Mouse (Mus musculus): ENCODE measurements around the gene Pnp2. TPM values are rescaled to one million over a fixed set of nuclear protein-coding genes. Genes with fewer than 3 reads are reported as not detected.
A peak's percentile ranks its signal among the peaks of the same experiment; 100 is the strongest.
"Not testable (repeated sequence)": the region's sequence is repeated elsewhere in the genome, so short reads cannot be mapped to it uniquely, and the experiment has no call there.

The Pnp2 gene
- 0.79 and 0.82 TPM in 2 replicates for polyA plus RNA-seq (2015; fragmentation: Nextera tagmentation; extraction: Ambion mirVana)

DNA sequence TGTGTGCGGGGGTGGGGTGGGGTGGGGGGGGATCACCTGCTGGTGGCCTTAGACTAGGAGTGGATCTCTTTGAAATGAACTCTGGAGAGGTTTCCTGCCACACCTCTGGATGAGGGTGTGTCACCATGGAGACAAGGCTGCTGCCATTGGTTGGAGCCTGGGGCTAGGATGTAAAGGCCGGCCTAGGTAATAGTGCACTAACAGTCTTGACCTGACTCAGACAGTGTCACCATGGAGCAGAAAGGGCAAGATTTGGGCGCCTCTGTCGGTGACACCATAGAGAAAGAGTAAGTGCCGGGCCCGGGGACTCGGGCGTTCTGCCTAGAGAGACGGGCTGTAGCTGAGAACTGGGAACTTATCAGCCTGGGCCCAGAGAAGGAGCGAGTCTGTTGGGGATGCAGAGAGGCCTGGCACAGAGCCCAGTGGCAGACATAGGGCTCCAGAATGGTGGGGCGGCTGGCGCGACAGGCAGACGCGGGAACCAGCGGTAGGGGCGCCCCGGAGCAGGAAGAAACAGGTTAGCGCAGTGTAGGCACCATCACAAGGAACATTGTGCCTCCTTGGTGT lies at the start of gene Pnp2:
Pnp2 (plus strand) TSS at position 51 of the 567 bp plus-strand sequence.
- H3K4me3 ChIP-seq; H3K27me3 ChIP-seq; H3K4me1 ChIP-seq (replicated peaks); H3K36me3 ChIP-seq; H3K9ac ChIP-seq; H3K9me3 ChIP-seq; H3K27ac ChIP-seq (replicated peaks): not testable (repeated sequence)
- peak within 1 kb of the TSS; percentile 41 for H3K4me2 ChIP-seq
- ATAC-seq (ENCODE audit: low FRiP score, low read depth): peak; percentile 91
- WGBS: 7% methylated on average over 19 of the region's 19 CpGs

DNA sequence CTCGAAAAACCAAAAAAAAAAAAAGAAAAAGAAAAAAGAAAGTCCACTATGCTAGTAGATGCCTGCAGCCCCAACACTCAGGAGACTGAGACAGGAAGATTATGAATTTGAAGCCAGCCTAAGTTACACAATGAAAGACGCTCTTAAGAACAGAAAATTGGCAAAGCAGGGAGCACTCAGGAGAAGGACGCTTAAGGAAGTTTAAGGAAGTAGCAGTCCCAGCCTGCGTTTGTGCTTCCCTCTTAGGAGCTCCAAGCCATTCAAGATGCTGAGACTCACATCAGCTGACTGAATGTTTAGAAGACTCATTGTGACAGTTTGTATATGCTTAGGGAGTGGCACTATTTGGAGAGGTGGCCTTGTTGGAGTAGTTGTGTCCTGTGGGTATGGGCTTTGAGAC lies 47.7 kb upstream of the Pnp2 start:
- Histone ChIP-seq H3K9me3 (no peaks in the 10 kb centered on the region), H3K9ac (no peak overlapping the region)

DNA sequence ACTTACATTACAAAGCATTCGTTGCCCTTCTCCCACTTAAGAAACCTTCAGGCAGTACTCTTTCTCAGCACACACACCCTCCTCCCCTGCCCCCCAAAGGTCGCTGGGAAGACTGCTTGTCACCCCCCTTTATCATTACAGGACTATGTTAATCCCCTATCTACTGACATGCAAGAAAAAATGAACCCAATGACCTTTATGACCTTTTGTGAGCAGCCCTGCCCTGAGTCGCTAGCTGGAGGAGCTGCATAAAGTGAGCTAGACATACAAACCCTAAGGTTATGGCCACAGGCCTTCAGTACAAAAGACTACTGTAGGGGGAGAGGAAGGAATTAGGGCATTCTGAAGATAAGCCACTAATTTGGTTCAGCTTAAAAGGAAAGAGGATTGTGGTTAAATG lies 44.4 kb upstream of the Pnp2 start:
- 66% methylated on average over 3 of the region's 3 CpGs for WGBS

More for the DNA sequence above, 47.7 kb upstream of the Pnp2 start:
- ATAC-seq (ENCODE audit: low FRiP score, low read depth): no peak
- Histone ChIP-seq H3K27ac (replicated peaks) (no peak overlapping the region), H3K36me3 (peaks cover 15% of the 10 kb centered on the region), H3K4me2 (no peak overlapping the region), H3K27me3 (no peaks in the 10 kb centered on the region), H3K4me3 (no peak overlapping the region), H3K4me1 (replicated peaks) (peaks cover 8% of the 10 kb centered on the region)
- 82% methylated on average over 4 of the region's 4 CpGs for whole genome bisulfite sequencing

DNA sequence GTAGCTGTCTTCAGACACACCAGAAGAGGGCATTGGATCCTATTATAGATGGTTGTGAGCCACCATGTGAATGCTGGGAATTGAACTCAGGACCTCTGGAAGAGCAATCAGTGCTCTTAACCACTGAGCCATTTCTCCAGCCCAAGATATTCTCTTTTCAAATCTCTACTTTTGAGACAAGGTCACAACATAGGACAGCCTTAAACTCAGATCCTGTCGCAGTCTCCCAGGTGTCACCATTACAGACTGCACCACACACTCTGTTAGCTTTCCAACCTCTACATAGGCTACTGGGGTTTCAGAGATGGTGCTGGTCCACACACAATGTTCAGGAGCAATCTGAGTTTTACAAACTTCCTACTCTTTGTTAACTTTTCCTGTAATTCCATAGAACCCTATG lies 32.4 kb upstream of the Pnp2 start:
- not testable (repeated sequence) for H3K27me3 ChIP-seq; ATAC-seq (ENCODE audit: low FRiP score, low read depth); H3K9me3 ChIP-seq
- Histone ChIP-seq H3K4me3 (peak overlapping the region; percentile 83), H3K27ac (replicated peaks) (peak overlapping the region; percentile 91; the same call in 1 of the 2 replicates), H3K36me3 (peaks cover 27% of the 10 kb centered on the region), H3K4me1 (replicated peaks) (peaks cover 34% of the 10 kb centered on the region), H3K4me2 (peak overlapping the region; percentile 81), H3K9ac (peak overlapping the region; percentile 75; the same call in 1 of the 2 replicates)
- WGBS: 83% methylated on average over 1 of the region's 1 CpGs

More for the DNA sequence above, 44.4 kb upstream of the Pnp2 start:
- ATAC-seq (ENCODE audit: low FRiP score, low read depth): no peak
- no peaks in the 10 kb centered on the region for H3K4me1 ChIP-seq (replicated peaks)
- H3K4me3 ChIP-seq: no peak overlapping the region
- no peak overlapping the region for H3K4me2 ChIP-seq
- H3K27me3 ChIP-seq: no peaks in the 10 kb centered on the region
- no peaks in the 10 kb centered on the region for H3K9me3 ChIP-seq
- no peak overlapping the region for H3K27ac ChIP-seq (replicated peaks)
- no peak overlapping the region for H3K9ac ChIP-seq
- H3K36me3 ChIP-seq: peaks cover 38% of the 10 kb centered on the region

DNA sequence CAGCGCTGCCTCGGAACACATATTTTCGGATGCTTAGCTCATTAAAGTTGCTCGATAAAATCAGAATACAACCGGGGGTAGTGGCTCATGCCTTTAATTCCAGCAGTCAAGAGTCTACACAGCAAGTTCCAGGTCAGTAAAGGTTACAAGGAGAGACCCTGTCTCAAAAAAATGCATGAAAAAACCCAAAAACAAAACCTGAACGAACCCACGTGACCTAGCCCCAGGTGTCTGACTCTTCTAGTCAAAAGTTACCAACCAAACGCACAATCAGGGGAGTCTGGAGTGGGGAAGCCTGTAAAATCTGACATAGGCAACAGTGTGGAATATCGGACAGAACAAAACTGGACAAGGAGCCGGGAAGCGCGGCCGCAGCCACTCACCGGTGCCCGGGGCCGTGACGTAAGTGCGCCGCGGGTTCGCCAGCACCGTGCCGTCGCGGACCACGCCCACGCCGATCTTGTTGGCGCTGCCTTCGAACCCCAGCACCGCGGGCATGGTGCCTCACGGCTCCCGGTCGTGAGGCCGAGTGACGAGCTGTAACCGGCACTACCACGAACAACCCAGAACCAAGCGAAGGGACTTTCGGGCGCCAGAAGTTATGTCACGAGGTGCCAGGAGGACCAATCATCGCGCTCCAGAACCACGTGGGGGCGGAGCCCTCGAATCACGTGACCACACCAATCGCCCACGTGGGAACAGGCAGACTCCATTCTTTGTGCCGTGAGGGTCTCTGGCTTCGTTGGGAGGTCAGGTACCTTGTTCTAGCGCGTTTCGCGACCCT lies 31.3 kb upstream of the Pnp2 start, which contains the start of the genes Osgep and Apex1:
Osgep (minus strand) TSS at position 613 of the 784 bp plus-strand sequence.
Apex1 (plus strand) TSS at position 688 of the 784 bp plus-strand sequence.
- Histone ChIP-seq H3K4me2 (peak within 1 kb of the TSS; percentile 81), H3K36me3 (peaks cover 30% of the 10 kb centered on the region), H3K4me1 (replicated peaks) (peaks cover 41% of the 10 kb centered on the region), H3K9ac (peak within 1 kb of the TSS; percentile 75), H3K27me3 (no peaks in the 10 kb centered on the region), H3K4me3 (peak within 1 kb of the TSS; percentile 83), H3K27ac (replicated peaks) (peak within 1 kb of the TSS; percentile 91), H3K9me3 (no peaks in the 10 kb centered on the region)
- WGBS: under 1% methylated on average over 57 of the region's 57 CpGs
- ATAC-seq (ENCODE audit: low FRiP score, low read depth): peak; percentile 96

DNA sequence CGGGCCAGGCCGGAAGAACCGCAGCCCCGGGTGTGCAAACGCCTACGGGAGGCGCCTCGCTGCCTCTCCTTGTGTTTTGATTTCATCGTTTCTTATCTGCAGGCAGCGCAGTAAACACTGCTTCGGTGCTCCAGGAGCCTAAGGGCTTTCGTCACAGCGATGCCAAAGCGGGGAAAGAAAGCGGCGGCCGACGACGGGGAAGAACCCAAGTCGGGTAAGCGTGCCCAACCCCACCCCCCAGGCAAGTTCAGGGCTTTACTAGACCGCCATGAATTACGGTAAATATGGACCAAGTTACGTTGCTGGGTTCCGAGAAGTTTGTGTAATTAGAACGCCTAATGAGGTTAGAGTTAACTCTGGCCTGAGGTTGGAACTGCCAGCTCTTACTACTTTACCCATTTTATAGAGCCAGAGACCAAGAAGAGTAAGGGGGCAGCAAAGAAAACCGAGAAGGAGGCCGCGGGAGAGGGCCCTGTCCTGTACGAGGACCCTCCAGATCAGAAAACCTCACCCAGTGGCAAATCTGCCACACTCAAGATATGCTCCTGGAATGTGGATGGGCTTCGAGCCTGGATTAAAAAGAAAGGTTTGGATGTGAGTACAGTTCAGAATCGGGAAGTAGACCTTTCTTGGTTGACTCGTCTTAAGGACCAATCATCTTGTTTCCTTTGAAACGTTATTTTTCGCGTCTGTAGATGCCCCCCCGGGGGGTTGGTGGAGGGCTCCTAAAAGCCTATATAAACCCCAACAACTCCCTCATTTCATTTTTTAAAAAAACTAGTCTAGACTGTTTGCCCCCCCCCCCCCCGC lies 30.5 kb upstream of the Pnp2 start:
- peak overlapping the region; percentile 91 for H3K27ac ChIP-seq (replicated peaks)
- H3K4me1 ChIP-seq (replicated peaks): peaks cover 48% of the 10 kb centered on the region
- WGBS: 1% methylated on average over 38 of the region's 38 CpGs
- ATAC-seq (ENCODE audit: low FRiP score, low read depth): peak; percentile 1
- H3K4me2 ChIP-seq: peak overlapping the region; percentile 81
- H3K27me3 ChIP-seq: no peaks in the 10 kb centered on the region
- H3K36me3 ChIP-seq: peaks cover 30% of the 10 kb centered on the region
- H3K9me3 ChIP-seq: no peaks in the 10 kb centered on the region
- peak overlapping the region; percentile 75 for H3K9ac ChIP-seq
- peak overlapping the region; percentile 83 for H3K4me3 ChIP-seq

DNA sequence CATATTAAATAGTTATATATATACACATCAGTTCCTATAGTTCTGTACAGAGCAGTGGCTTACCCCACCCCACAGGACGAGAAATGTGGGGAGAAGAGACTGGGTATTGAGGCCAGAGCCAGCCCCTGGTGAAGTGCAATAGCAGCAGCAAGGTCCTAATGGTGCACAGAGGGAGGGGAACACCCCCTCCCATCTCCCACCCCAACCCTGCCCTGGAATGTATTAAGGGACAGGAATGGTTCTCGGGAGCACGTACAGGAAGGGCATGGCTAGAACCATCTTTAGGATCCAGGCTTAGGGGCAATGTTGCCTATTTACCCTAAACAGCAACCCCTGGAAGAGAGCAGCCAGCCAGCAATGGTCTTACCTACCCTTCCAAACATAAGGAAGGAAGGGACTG lies 28.4 kb upstream of the Pnp2 start:
- H3K36me3 ChIP-seq: peaks cover 30% of the 10 kb centered on the region
- H3K27ac ChIP-seq (replicated peaks): no peak overlapping the region
- H3K9ac ChIP-seq: no peak overlapping the region
- no peaks in the 10 kb centered on the region for H3K9me3 ChIP-seq
- 62% methylated on average over 3 of the region's 3 CpGs for WGBS
- H3K27me3 ChIP-seq: no peaks in the 10 kb centered on the region
- H3K4me3 ChIP-seq: no peak overlapping the region
- peaks cover 55% of the 10 kb centered on the region for H3K4me1 ChIP-seq (replicated peaks)
- no peak for ATAC-seq (ENCODE audit: low FRiP score, low read depth)
- H3K4me2 ChIP-seq: no peak overlapping the region

DNA sequence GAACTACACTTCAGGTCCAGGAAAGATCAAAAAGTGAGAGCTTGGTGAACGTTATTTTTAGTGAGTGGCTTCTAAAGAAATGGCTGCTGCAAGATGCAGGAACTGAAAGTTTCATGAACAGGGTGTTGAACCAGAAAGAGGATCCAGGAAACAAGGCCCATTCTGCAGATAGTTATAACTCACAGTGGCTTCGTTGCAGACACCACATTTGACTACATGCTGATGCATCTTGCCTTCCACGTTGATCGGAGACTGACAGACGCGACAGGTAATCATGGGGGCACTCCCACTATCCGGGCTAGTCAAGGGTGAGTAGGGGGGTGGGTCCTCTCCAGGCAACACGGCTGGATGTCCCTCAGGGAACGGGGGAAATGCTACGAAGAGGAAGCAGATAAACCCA lies 25.8 kb upstream of the Pnp2 start:
- WGBS: 17% methylated on average over 10 of the region's 10 CpGs
- peak overlapping the region; percentile 97 for H3K9ac ChIP-seq
- no peak for ATAC-seq (ENCODE audit: low FRiP score, low read depth)

DNA sequence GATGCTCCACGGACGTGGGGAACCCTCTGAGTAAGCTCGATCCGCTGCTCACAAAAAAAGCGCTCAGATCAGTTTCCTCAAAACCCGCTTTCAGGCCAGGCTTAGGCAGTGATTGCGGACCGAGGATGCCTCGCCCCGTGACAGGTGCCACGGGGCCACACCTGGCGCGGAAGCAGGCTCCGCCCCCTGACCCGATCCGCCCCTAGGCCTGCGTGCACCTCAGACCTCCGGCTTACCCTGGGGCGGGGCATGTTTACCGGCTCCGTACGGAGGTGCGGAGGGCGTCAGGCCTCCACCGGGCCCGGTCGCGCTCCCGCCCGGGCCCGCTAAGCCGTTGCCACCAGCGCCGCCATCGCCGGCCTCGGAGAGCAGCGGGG lies 25.4 kb upstream of the Pnp2 start:
- Histone ChIP-seq H3K9ac (peak overlapping the region; percentile 97), H3K4me3 (peak overlapping the region; percentile 94), H3K4me1 (replicated peaks) (peaks cover 48% of the 10 kb centered on the region), H3K36me3 (peaks cover 30% of the 10 kb centered on the region), H3K9me3 (no peaks in the 10 kb centered on the region), H3K27me3 (no peaks in the 10 kb centered on the region), H3K27ac (replicated peaks) (peak overlapping the region; percentile 89), H3K4me2 (peak overlapping the region; percentile 91)
- peak; percentile 54 for ATAC-seq (ENCODE audit: low FRiP score, low read depth)
- WGBS: 1% methylated on average over 38 of the region's 38 CpGs

More for the DNA sequence above, 25.8 kb upstream of the Pnp2 start:
- Histone ChIP-seq H3K4me1 (replicated peaks) (peaks cover 48% of the 10 kb centered on the region), H3K4me2 (peak overlapping the region; percentile 91), H3K27me3 (no peaks in the 10 kb centered on the region), H3K36me3 (peaks cover 30% of the 10 kb centered on the region), H3K27ac (replicated peaks) (peak overlapping the region; percentile 89), H3K4me3 (peak overlapping the region; percentile 94), H3K9me3 (no peaks in the 10 kb centered on the region)

DNA sequence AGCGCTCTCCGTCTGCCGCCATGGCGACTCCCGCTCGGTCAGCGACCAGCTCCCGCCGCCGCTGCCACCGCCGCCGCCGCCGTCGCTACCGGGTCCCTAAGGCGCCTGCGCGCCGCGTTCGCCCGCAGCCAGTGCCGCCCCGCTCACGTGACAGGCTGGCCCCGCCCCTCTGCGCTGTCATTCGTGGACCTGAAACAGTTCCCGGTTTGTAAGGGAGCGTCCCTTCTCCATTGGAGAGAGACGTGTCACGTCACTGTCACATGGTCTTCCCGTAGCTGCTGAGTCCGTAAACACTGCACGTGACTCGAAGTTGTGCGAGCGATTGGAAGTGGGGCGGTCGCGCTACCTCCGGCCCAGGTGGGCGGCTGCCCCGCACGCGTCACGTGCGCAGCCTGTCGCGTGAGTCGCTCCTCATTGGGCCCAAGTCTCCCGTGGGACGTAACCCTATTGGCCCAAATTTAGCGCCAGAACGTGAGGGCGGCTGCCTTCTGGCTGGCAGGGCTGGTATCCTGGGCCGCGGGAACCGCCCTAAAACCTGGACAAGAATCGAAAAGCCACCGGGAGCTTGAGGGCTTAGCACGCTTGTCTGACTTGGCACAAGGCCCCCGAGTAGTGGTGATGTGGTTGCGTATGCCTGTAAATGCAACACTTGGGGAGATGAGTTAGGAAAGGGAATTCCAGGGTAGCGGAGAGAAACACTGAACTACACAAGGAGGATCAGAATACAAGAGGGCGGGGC lies 24.9 kb upstream of the Pnp2 start, which contains the start of the genes Pip4p1 and Pnp:
Pip4p1 (minus strand) TSS at position 103 of the 739 bp plus-strand sequence.
Pnp (plus strand) TSS at position 329 of the 739 bp plus-strand sequence.
- Histone ChIP-seq H3K27me3 (no peaks in the 10 kb centered on the region), H3K4me2 (peak within 1 kb of the TSS; percentile 91), H3K4me1 (replicated peaks) (peaks cover 42% of the 10 kb centered on the region), H3K9me3 (no peaks in the 10 kb centered on the region), H3K9ac (peak within 1 kb of the TSS; percentile 97), H3K36me3 (peaks cover 30% of the 10 kb centered on the region), H3K27ac (replicated peaks) (peak within 1 kb of the TSS; percentile 91), H3K4me3 (peak within 1 kb of the TSS; percentile 94)
- under 1% methylated on average over 68 of the region's 68 CpGs for WGBS
- ATAC-seq (ENCODE audit: low FRiP score, low read depth): peak; percentile 100

DNA sequence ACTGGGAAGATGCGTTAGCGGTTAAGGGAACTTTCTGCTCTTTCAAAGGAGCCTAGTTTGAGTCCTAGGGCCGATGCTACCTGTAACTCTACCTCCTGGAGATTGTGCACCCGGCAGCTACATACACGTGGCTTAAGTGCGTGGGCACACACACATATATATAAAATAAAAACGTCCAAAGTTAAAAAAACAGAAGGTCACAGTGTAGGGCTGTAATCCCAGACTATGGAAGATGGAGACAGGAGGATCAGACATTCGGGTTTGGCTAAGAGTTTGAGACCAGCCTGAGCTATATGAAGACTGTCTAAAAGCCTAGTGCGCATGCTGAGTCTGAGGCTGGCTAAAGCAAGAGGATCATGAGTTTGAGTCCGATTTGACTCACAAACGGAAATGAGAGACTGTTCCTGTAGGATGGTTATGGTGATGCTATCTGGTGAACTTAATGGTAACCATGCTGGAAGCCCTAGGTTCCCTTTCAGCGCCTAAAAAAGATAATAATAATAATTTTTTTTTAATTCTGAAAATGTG lies 24.2 kb upstream of the Pnp2 start:
- H3K4me3 ChIP-seq: peak overlapping the region; percentile 94
- peak overlapping the region; percentile 91 for H3K27ac ChIP-seq (replicated peaks)
- peaks cover 36% of the 10 kb centered on the region for H3K4me1 ChIP-seq (replicated peaks)
- peaks cover 27% of the 10 kb centered on the region for H3K36me3 ChIP-seq
- H3K4me2 ChIP-seq: peak overlapping the region; percentile 74
- no peaks in the 10 kb centered on the region for H3K27me3 ChIP-seq
- no peaks in the 10 kb centered on the region for H3K9me3 ChIP-seq
- 11% methylated on average over 12 of the region's 12 CpGs for WGBS
- peak overlapping the region; percentile 66 for H3K9ac ChIP-seq
- ATAC-seq (ENCODE audit: low FRiP score, low read depth): no peak
